Comparison of ENCODE assay signal across 7 mouse cellular contexts in genomic region chr4:134631471-134632130, GRCm38 (mm10).
DNase-seq lines count a peak whose midpoint lies in the region; ATAC-seq lines count a peak whose summit lies in the region.

No protein-coding gene starts in this region.

- H3K4me1 ChIP-seq in brown adipose tissue, adult 24 weeks (ENCODE audit: control insufficient read depth, insufficient read depth, insufficient read length, low read length), result peaks cover 11% of the 10 kb centered on the region
- peaks cover 37% of the 10 kb centered on the region for H3K4me1 ChIP-seq in neural tube, embryonic 12.5 days

- no peaks in the 10 kb centered on the region for H3K27me3 ChIP-seq in neural tube, embryonic 12.5 days (replicated peaks)

- H3K36me3 ChIP-seq in neural tube, embryonic 12.5 days, result no peaks in the 10 kb centered on the region

- no peak for ATAC-seq in neural tube, embryonic 12.5 days (ENCODE audit: low FRiP score, low read depth)

- H3K9me3 ChIP-seq in neural tube, embryonic 12.5 days, result no peaks in the 10 kb centered on the region

- H3K4me3 ChIP-seq in brown adipose tissue, adult 24 weeks (ENCODE audit: insufficient read depth, low read depth, low read length), result no peak overlapping the region
- no peak overlapping the region for H3K4me3 ChIP-seq in neural tube, embryonic 12.5 days

- DNase-seq in Muller cell, postnatal 12 days (ENCODE audit: inconsistent ontology term), result peak; percentile 95
- DNase-seq in heart, adult 8-10 months (ENCODE audit: low spot score), result peak; percentile 44
- peak; percentile 57 to 65 for DNase-seq in layer of hippocampus, postnatal 14 days (ENCODE audit: low spot score in 2 of 2)
- DNase-seq in spleen, postnatal 14 days (ENCODE audit: low spot score in 2 of 2), result no peak
- DNase-seq in urinary bladder, postnatal 10 days (ENCODE audit: low spot score), result no peak

- WGBS in neural tube, embryonic 12.5 days, result 33% methylated on average over 14 of the region's 14 CpGs

- H3K4me2 ChIP-seq in neural tube, embryonic 12.5 days (replicated peaks), result peak overlapping the region; percentile 22; the same call in 1 of the 2 replicates

- 0 out of 2 replicates have a peak overlapping the region, but pooled peaks have one; percentile 3 for H3K9ac ChIP-seq in neural tube, embryonic 12.5 days

- peak overlapping the region; percentile 86 for H3K27ac ChIP-seq in brown adipose tissue, adult 24 weeks (replicated peaks; ENCODE audit: low read depth, low read length)
- H3K27ac ChIP-seq in neural tube, embryonic 12.5 days, result peak overlapping the region; percentile 53

Comparison
In these comparisons a context has a peak if more than half of its experiments do, and no peak if none do; other contexts are left out.
1. DNase-seq: peak in Muller cell, postnatal 12 days (single experiment), heart, adult 8-10 months (single experiment) and layer of hippocampus, postnatal 14 days (2 of 2); none in spleen, postnatal 14 days (0 of 2) and urinary bladder, postnatal 10 days (single experiment).